Mouse (Mus musculus): ENCODE data around the gene Plod1. TPM values are rescaled to one million over a fixed set of nuclear protein-coding genes. Genes with fewer than 3 reads are reported as not detected.

The Plod1 gene
- 10 to 100 TPM; 31.2 to 44.5 (median 39.4) TPM for total RNA-seq (2022)

- DNase-seq, result peak; percentile 80
Observed at GRCm38 (mm10) chr4:147936331-147936954, at the start of gene Plod1. Gene Plod1 (minus strand): TSS chr4:147936767.

- no peak for DNase-seq
Observed at GRCm38 (mm10) chr4:147985205-147986132, 48.9 kb upstream of the Plod1 start, which contains the start of gene Nppb. Gene Nppb (plus strand): TSS chr4:147985788.

GRCm38 (mm10) chr4:147979441-147979860 lies 42.9 kb upstream of the Plod1 start:
- DNase-seq, result no peak

- DNase-seq, result peak; percentile 42
Observed at GRCm38 (mm10) chr4:147978391-147978790, 41.8 kb upstream of the Plod1 start.

- no peak for DNase-seq
Observed at GRCm38 (mm10) chr4:147977726-147978125, 41.2 kb upstream of the Plod1 start.

- DNase-seq, result no peak
Observed at GRCm38 (mm10) chr4:147976237-147976636, 39.7 kb upstream of the Plod1 start.

GRCm38 (mm10) chr4:147969337-147969736 lies 32.8 kb upstream of the Plod1 start:
- DNase-seq, result no peak

GRCm38 (mm10) chr4:147968816-147969215 lies 32.2 kb upstream of the Plod1 start:
- no peak for DNase-seq

- DNase-seq, result no peak
Observed at GRCm38 (mm10) chr4:147965712-147966111, 29.1 kb upstream of the Plod1 start.

- no peak for DNase-seq
Observed at GRCm38 (mm10) chr4:147963623-147964022, 27.1 kb upstream of the Plod1 start.

GRCm38 (mm10) chr4:147962781-147963180 lies 26.2 kb upstream of the Plod1 start:
- DNase-seq, result no peak

GRCm38 (mm10) chr4:147959881-147960831 lies 23.6 kb upstream of the Plod1 start:
- no peak for DNase-seq

- no peak for DNase-seq
Observed at GRCm38 (mm10) chr4:147957141-147957540, 20.6 kb upstream of the Plod1 start.

- no peak for DNase-seq
Observed at GRCm38 (mm10) chr4:147953590-147953989, 17.0 kb upstream of the Plod1 start.

- DNase-seq, result no peak
Observed at GRCm38 (mm10) chr4:147947511-147947910, 10.9 kb upstream of the Plod1 start.

- no peak for DNase-seq
Observed at GRCm38 (mm10) chr4:147943005-147943404, 6.4 kb upstream of the Plod1 start.

- no peak for DNase-seq
Observed at GRCm38 (mm10) chr4:147941045-147942020, 4.8 kb upstream of the Plod1 start.

- DNase-seq, result peak; percentile 81
Observed at GRCm38 (mm10) chr4:147940576-147941044, 4.0 kb upstream of the Plod1 start, which contains the start of gene 2510039O18Rik. Gene 2510039O18Rik (plus strand): TSS chr4:147940895.

- DNase-seq, result no peak
Observed at GRCm38 (mm10) chr4:147940111-147940510, 3.5 kb upstream of the Plod1 start.

GRCm38 (mm10) chr4:147938148-147939096 lies 1.9 kb upstream of the Plod1 start:
- DNase-seq, result no peak
